Mouse (Mus musculus): ENCODE results near the gene Serpina9.

GRCm38 (mm10) chr12:103999611-104000010 is 13.9 kb downstream of the Serpina9 start:
- TF ChIP-seq TAL1 (IDR thresholded peaks at IDR 0.05; ENCODE audit: low read length) (no peak), GATA1 (IDR thresholded peaks at IDR 0.05; ENCODE audit: low read length) (no peak)

Measured in erythroblast, embryonic 14.5 days (primary cell).